22 mouse cellular contexts compared by ENCODE assay signal in genomic region chr10:68623786-68624185, GRCm38 (mm10).
"Had no signal": no experiment of that assay in that cellular context is flagged by ENCODE, and none has a peak within 500 bp of the region (broad histone marks: within the 10 kb centered on the region; RNA-seq: fewer than 3 reads in every experiment).

No protein-coding gene starts in this region.

- H3K36me3 ChIP-seq: limb, embryonic 15.5 days; midbrain, embryonic 12.5 days; midbrain, embryonic 15.5 days; neural tube, embryonic 12.5 days; neural tube, embryonic 15.5 days had no signal

- H3K9ac ChIP-seq: limb, embryonic 15.5 days; liver, embryonic 14.5 days; liver, postnatal 0 days; lung, embryonic 14.5 days; midbrain, embryonic 12.5 days; midbrain, embryonic 15.5 days; neural tube, embryonic 12.5 days; neural tube, embryonic 15.5 days had no signal

- ATAC-seq: liver, postnatal 0 days; lung, postnatal 0 days; midbrain, embryonic 15.5 days had no signal

- H3K4me1 ChIP-seq: midbrain, embryonic 12.5 days; midbrain, embryonic 15.5 days; neural tube, embryonic 12.5 days; neural tube, embryonic 15.5 days had no signal

- H3K9me3 ChIP-seq: limb, embryonic 15.5 days; midbrain, embryonic 12.5 days; midbrain, embryonic 15.5 days; neural tube, embryonic 12.5 days; neural tube, embryonic 15.5 days had no signal

- H3K27ac ChIP-seq: kidney, postnatal 0 days; layer of hippocampus, adult 2 months; liver, embryonic 14.5 days; macrophage; midbrain, embryonic 12.5 days; midbrain, embryonic 15.5 days; neural tube, embryonic 12.5 days; neural tube, embryonic 15.5 days; stomach, postnatal 0 days had no signal

- H3K4me3 ChIP-seq: layer of hippocampus, adult 2 months; limb, embryonic 15.5 days; midbrain, embryonic 12.5 days; midbrain, embryonic 15.5 days; neural tube, embryonic 12.5 days; neural tube, embryonic 15.5 days had no signal

- H3K27me3 ChIP-seq: limb, embryonic 15.5 days; midbrain, embryonic 12.5 days; midbrain, embryonic 15.5 days; neural tube, embryonic 12.5 days; neural tube, embryonic 15.5 days had no signal

- DNase-seq: kidney, postnatal 25 days; layer of hippocampus, adult 9-11 months; liver, postnatal 0 days; lung, embryonic 14.5 days; right cerebral cortex, adult 18-20 months; right cerebral cortex, postnatal 14 days; right cerebral cortex, postnatal 4 days; thymus, adult 2 months; thymus, postnatal 14 days; thymus, postnatal 4 days had no signal

- H3K4me2 ChIP-seq: limb, embryonic 15.5 days; liver, embryonic 11.5 days; lung, embryonic 14.5 days; midbrain, embryonic 12.5 days; midbrain, embryonic 15.5 days; neural tube, embryonic 12.5 days; neural tube, embryonic 15.5 days had no signal
